Mouse (Mus musculus): ENCODE results near the gene Pigq.

Gene Pigq

GRCm38 (mm10) chr17:25944366-25945163 is at the start of gene Pigq, which contains the start of gene Nhlrc4:
Pigq (minus strand) TSS chr17:25944936.
Nhlrc4 (minus strand) TSS chr17:25944961.
- no peak for ATAC-seq (ENCODE audit: insufficient number of reproducible peaks, low FRiP score, low TSS enrichment)

- ATAC-seq (ENCODE audit: insufficient number of reproducible peaks, low FRiP score, low TSS enrichment) = no peak
Measured at GRCm38 (mm10) chr17:25993489-25993888, 48.8 kb upstream of the Pigq start.

GRCm38 (mm10) chr17:25992274-25992673 is 47.5 kb upstream of the Pigq start:
- no peak for ATAC-seq (ENCODE audit: insufficient number of reproducible peaks, low FRiP score, low TSS enrichment)

GRCm38 (mm10) chr17:25990331-25990730 is 45.6 kb upstream of the Pigq start:
- ATAC-seq (ENCODE audit: insufficient number of reproducible peaks, low FRiP score, low TSS enrichment) = no peak

GRCm38 (mm10) chr17:25985306-25986294 is 40.9 kb upstream of the Pigq start, which contains the start of gene Capn15:
Capn15 (minus strand) TSS chr17:25985796.
- peak; percentile 94 for ATAC-seq (ENCODE audit: insufficient number of reproducible peaks, low FRiP score, low TSS enrichment)

GRCm38 (mm10) chr17:25984556-25985305 is 40.0 kb upstream of the Pigq start:
- 0 out of 2 replicates have a peak, but pooled peaks have one; percentile 10 for ATAC-seq (ENCODE audit: insufficient number of reproducible peaks, low FRiP score, low TSS enrichment)

GRCm38 (mm10) chr17:25984066-25984465 is 39.3 kb upstream of the Pigq start:
- no peak for ATAC-seq (ENCODE audit: insufficient number of reproducible peaks, low FRiP score, low TSS enrichment)

GRCm38 (mm10) chr17:25982913-25983312 is 38.2 kb upstream of the Pigq start:
- ATAC-seq (ENCODE audit: insufficient number of reproducible peaks, low FRiP score, low TSS enrichment) = no peak

- no peak for ATAC-seq (ENCODE audit: insufficient number of reproducible peaks, low FRiP score, low TSS enrichment)
Measured at GRCm38 (mm10) chr17:25980854-25981253, 36.1 kb upstream of the Pigq start.

GRCm38 (mm10) chr17:25979829-25980738 is 35.3 kb upstream of the Pigq start:
- no peak for ATAC-seq (ENCODE audit: insufficient number of reproducible peaks, low FRiP score, low TSS enrichment)

- ATAC-seq (ENCODE audit: insufficient number of reproducible peaks, low FRiP score, low TSS enrichment) = no peak
Measured at GRCm38 (mm10) chr17:25970954-25971707, 26.4 kb upstream of the Pigq start.

- ATAC-seq (ENCODE audit: insufficient number of reproducible peaks, low FRiP score, low TSS enrichment) = no peak
Measured at GRCm38 (mm10) chr17:25970448-25970847, 25.7 kb upstream of the Pigq start.

- ATAC-seq (ENCODE audit: insufficient number of reproducible peaks, low FRiP score, low TSS enrichment) = no peak
Measured at GRCm38 (mm10) chr17:25968176-25968575, 23.4 kb upstream of the Pigq start.

- no peak for ATAC-seq (ENCODE audit: insufficient number of reproducible peaks, low FRiP score, low TSS enrichment)
Measured at GRCm38 (mm10) chr17:25967652-25968051, 22.9 kb upstream of the Pigq start.

GRCm38 (mm10) chr17:25964271-25964670 is 19.5 kb upstream of the Pigq start:
- ATAC-seq (ENCODE audit: insufficient number of reproducible peaks, low FRiP score, low TSS enrichment) = no peak; the same call in 1 of the 2 replicates

GRCm38 (mm10) chr17:25962413-25962905 is 17.7 kb upstream of the Pigq start:
- ATAC-seq (ENCODE audit: insufficient number of reproducible peaks, low FRiP score, low TSS enrichment) = no peak

GRCm38 (mm10) chr17:25961566-25961965 is 16.8 kb upstream of the Pigq start:
- no peak for ATAC-seq (ENCODE audit: insufficient number of reproducible peaks, low FRiP score, low TSS enrichment)
